In genomic region chr9:116489787-116490186, GRCm38 (mm10) we compare ENCODE assay signal across 9 mouse cellular contexts.
A peak's percentile ranks its signal among the peaks of the same experiment; 100 is the strongest.
DNase-seq lines count a peak whose midpoint lies in the region; ATAC-seq and TF ChIP-seq lines count a peak whose summit lies in the region.
"Had no signal": no experiment of that assay in that cellular context is flagged by ENCODE, and none has a peak within 500 bp of the region (broad histone marks: within the 10 kb centered on the region; RNA-seq: fewer than 3 reads in every experiment).

No protein-coding gene starts in this region.

- TF ChIP-seq CTCF in ES-Bruce4 (IDR thresholded peaks at IDR 0.05; ENCODE audit: low read depth, low read length): peak; percentile 22
- TF ChIP-seq CTCF in hindbrain, postnatal 0 days (IDR thresholded peaks at IDR 0.05; ENCODE audit: low read depth): peak; percentile 71

- no peaks in the 10 kb centered on the region for H3K4me1 ChIP-seq in kidney, embryonic 14.5 days (ENCODE audit: control insufficient read depth, insufficient read depth, low read length)
- no peaks in the 10 kb centered on the region for H3K4me1 ChIP-seq in ES-Bruce4 (ENCODE audit: control insufficient read depth, insufficient read depth, low read length)
- no peaks in the 10 kb centered on the region for H3K4me1 ChIP-seq in hindbrain, postnatal 0 days (ENCODE audit: insufficient read depth, low read length)
- H3K4me1 ChIP-seq: stomach, embryonic 15.5 days had no signal

- no peaks in the 10 kb centered on the region for H3K36me3 ChIP-seq in kidney, embryonic 14.5 days (ENCODE audit: control insufficient read depth, insufficient read depth, low read length)
- no peaks in the 10 kb centered on the region for H3K36me3 ChIP-seq in ES-Bruce4 (ENCODE audit: control insufficient read depth, insufficient read depth, low read length, poor library complexity, severe bottlenecking)
- H3K36me3 ChIP-seq in hindbrain, postnatal 0 days (ENCODE audit: insufficient read depth, low read length): no peaks in the 10 kb centered on the region
- H3K36me3 ChIP-seq: stomach, embryonic 15.5 days had no signal

- no peak overlapping the region for H3K9ac ChIP-seq in kidney, embryonic 14.5 days (ENCODE audit: low read depth, low read length)
- no peak overlapping the region for H3K9ac ChIP-seq in ES-Bruce4 (ENCODE audit: low read depth, poor library complexity, severe bottlenecking)
- no peak overlapping the region for H3K9ac ChIP-seq in hindbrain, postnatal 0 days (replicated peaks; ENCODE audit: low read length)
- H3K9ac ChIP-seq: stomach, embryonic 15.5 days had no signal

- H3K9me3 ChIP-seq in kidney, embryonic 14.5 days (ENCODE audit: control insufficient read depth, low read length): peaks cover 6% of the 10 kb centered on the region; the same call in 1 of the 2 replicates
- H3K9me3 ChIP-seq in ES-Bruce4 (replicated peaks; ENCODE audit: control insufficient read depth, insufficient read depth, low read length, poor library complexity, severe bottlenecking): no peaks in the 10 kb centered on the region
- H3K9me3 ChIP-seq in hindbrain, postnatal 0 days (ENCODE audit: low read length): 0 out of 2 replicates have a peak, but pooled peaks cover 3% of the 10 kb centered on the region
- H3K9me3 ChIP-seq: stomach, embryonic 15.5 days had no signal

- WGBS in kidney, embryonic 14.5 days: 72% methylated on average over 4 of the region's 4 CpGs
- 58% methylated on average over 4 of the region's 4 CpGs for WGBS in hindbrain, postnatal 0 days

- H3K27ac ChIP-seq in kidney, embryonic 14.5 days (ENCODE audit: low read depth, low read length): no peak overlapping the region
- H3K27ac ChIP-seq in ES-Bruce4 (ENCODE audit: insufficient read depth, low read length): no peak overlapping the region
- H3K27ac ChIP-seq in hindbrain, postnatal 0 days: no peak overlapping the region
- H3K27ac ChIP-seq: stomach, embryonic 15.5 days had no signal

- no peak overlapping the region for H3K4me2 ChIP-seq in kidney, embryonic 14.5 days (replicated peaks; ENCODE audit: low read depth, low read length)
- no peak overlapping the region for H3K4me2 ChIP-seq in hindbrain, postnatal 0 days (ENCODE audit: low read depth, low read length)
- H3K4me2 ChIP-seq: stomach, embryonic 15.5 days had no signal

- no peak for ATAC-seq in kidney, embryonic 14.5 days (ENCODE audit: low FRiP score, low TSS enrichment)
- ATAC-seq in hindbrain, postnatal 0 days: no peak
- no peak for ATAC-seq in activated CD4-positive, CD25-positive, alpha-beta regulatory T cell, adult 4 months

- no peak overlapping the region for H3K4me3 ChIP-seq in kidney, embryonic 14.5 days (ENCODE audit: low read length)
- H3K4me3 ChIP-seq in ES-Bruce4 (ENCODE audit: low read depth, low read length): no peak overlapping the region
- H3K4me3 ChIP-seq in hindbrain, postnatal 0 days (ENCODE audit: low read length): no peak overlapping the region
- H3K4me3 ChIP-seq: stomach, embryonic 15.5 days had no signal

- TF ChIP-seq EP300 in ES-Bruce4 (IDR thresholded peaks at IDR 0.05; ENCODE audit: insufficient read depth, low read depth, low read length): no peak

- peak; percentile 42 for DNase-seq in kidney, adult 9 months
- peak; percentile 49 for DNase-seq in adrenal gland, postnatal 14 days
- DNase-seq in hindbrain, postnatal 0 days (ENCODE audit: low spot score): peak; percentile 55
- DNase-seq in mesoderm, embryonic 11.5 days (ENCODE audit: low read depth, low spot score): peak; percentile 12
- no peak for DNase-seq in T-cell, adult 2 months (ENCODE audit: low spot score)

- H3K27me3 ChIP-seq in kidney, embryonic 14.5 days (ENCODE audit: control insufficient read depth, insufficient read depth, low read length): no peaks in the 10 kb centered on the region
- H3K27me3 ChIP-seq in ES-Bruce4 (ENCODE audit: control insufficient read depth, insufficient read depth, low read length, poor library complexity, severe bottlenecking): no peaks in the 10 kb centered on the region
- H3K27me3 ChIP-seq in hindbrain, postnatal 0 days (ENCODE audit: insufficient read depth, low read length): no peaks in the 10 kb centered on the region
- H3K27me3 ChIP-seq: stomach, embryonic 15.5 days had no signal

- TF ChIP-seq POLR2A in ES-Bruce4 (IDR thresholded peaks at IDR 0.05; ENCODE audit: insufficient read depth, low read length): no peak
